Mouse (Mus musculus): ENCODE data around the gene Ncoa5.

DNA sequence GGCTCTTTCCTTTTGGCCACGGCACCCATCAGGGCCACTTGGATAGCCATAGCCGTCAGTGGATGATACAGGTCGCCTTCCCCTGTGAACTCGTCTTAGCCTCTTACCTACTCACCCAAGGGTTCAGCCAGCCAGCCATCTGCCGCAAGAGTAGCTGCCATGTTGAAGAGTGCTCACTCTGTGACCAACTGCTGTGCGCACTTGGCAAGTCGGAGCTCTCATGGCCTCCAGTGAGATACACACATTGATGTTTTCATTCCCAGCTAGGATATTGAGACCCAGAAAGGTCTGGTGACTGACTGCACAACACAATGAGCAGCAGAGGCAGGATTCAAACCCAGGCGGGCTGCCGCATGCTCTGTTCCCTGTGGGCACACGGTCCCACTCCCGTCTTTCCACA, 40.5 kb downstream of the Ncoa5 start:
- TF ChIP-seq CTCF (IDR thresholded peaks at IDR 0.05; ENCODE audit: low read depth, low read length) = no peak
- no peak for TF ChIP-seq TAL1 (conservative IDR thresholded peaks at IDR 0.05; ENCODE audit: low read depth, low read length)
- TF ChIP-seq GATA1 (IDR thresholded peaks at IDR 0.05; ENCODE audit: borderline replicate concordance, low read length) = no peak

Data from G1E (cell line).